Mouse (Mus musculus) heart, postnatal 0 days (tissue): ENCODE measurements around the gene Pdgfc.

Experiments
- CTCF ChIP-seq: IDR thresholded peaks from 2 replicates; pipeline ENCODE4 v1.5.1; 2016; ENCODE audit warnings: antibody characterized with exemption, control low read depth, low read depth
- EP300 ChIP-seq: IDR thresholded peaks from 2 replicates; pipeline ENCODE4 v1.6.1; 2016; ENCODE audit warnings: antibody characterized with exemption, low read depth

- TF ChIP-seq CTCF (no peak), EP300 (no peak)
Measured at GRCm38 (mm10) chr3:81211147-81211546, 174.9 kb downstream of the Pdgfc start.
